Mouse (Mus musculus): ENCODE measurements around the gene Ccdc30. TPM values are rescaled to one million over a fixed set of nuclear protein-coding genes. Genes with fewer than 3 reads are reported as not detected.

Gene Ccdc30
- total RNA-seq, 2 experiments from 2014 or later: 2.9 TPM; not detected in 1

DNA sequence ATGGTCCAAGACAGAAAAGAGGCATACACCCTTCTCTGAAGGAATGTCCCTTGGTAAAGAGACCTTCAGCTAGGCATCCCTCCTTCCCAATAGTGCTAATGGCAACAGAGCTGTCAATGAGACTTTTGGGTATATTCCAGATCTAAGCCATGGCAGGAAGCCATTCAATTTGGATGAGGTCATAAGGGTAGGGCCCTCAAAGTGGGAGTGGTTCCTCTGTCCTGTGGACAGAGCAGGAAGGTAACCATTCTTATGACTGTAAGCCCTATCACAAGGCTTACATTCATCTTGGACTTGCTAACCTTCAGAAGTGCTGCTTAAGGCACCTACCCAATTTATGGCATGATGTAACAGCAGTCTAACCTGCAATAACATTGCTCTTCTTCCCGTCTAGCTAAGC is 140.7 kb downstream of the Ccdc30 start:
- peak; percentile 52 for ATAC-seq (replicated peaks; ENCODE audit: low FRiP score, low TSS enrichment, poor library complexity, severe bottlenecking)

Other genes starting within 250 kb of the Ccdc30 start
- gene Zfp691, start 241.3 kb downstream of the Ccdc30 start, total RNA-seq (2014; fragmentation: Nextera tagmentation): 44.4 and 47.3 TPM in 2 replicates
- 6.5 and 8.1 TPM in 2 replicates for gene Zfp691, start 241.3 kb downstream of the Ccdc30 start, total RNA-seq (2017)
- gene Ermap, start 225.5 kb downstream of the Ccdc30 start, total RNA-seq (2014; fragmentation: Nextera tagmentation): 505 and 531 TPM in 2 replicates
- gene Ermap, start 225.5 kb downstream of the Ccdc30 start, total RNA-seq (2017): 220 and 292 TPM in 2 replicates
- gene Svbp, start 220.2 kb downstream of the Ccdc30 start, total RNA-seq (2014; fragmentation: Nextera tagmentation): 107 and 124 TPM in 2 replicates
- 47.7 and 52.9 TPM in 2 replicates for gene Svbp, start 220.2 kb downstream of the Ccdc30 start, total RNA-seq (2017)
- not detected in 2 replicates for gene Tmem269, start 197.3 kb downstream of the Ccdc30 start, total RNA-seq (2014; fragmentation: Nextera tagmentation)
- not detected in 2 replicates for gene Tmem269, start 197.3 kb downstream of the Ccdc30 start, total RNA-seq (2017)
- gene AU022252, start 182.8 kb downstream of the Ccdc30 start, total RNA-seq (2014; fragmentation: Nextera tagmentation): 9.7 and 17.1 TPM in 2 replicates
- 6.2 and 18.2 TPM in 2 replicates for gene AU022252, start 182.8 kb downstream of the Ccdc30 start, total RNA-seq (2017)
- 9.5 and 14.0 TPM in 2 replicates for gene P3h1, start 182.6 kb downstream of the Ccdc30 start, total RNA-seq (2014; fragmentation: Nextera tagmentation)
- 11.0 and 12.8 TPM in 2 replicates for gene P3h1, start 182.6 kb downstream of the Ccdc30 start, total RNA-seq (2017)
- gene Cldn19, start 160.1 kb downstream of the Ccdc30 start, total RNA-seq (2014; fragmentation: Nextera tagmentation): not detected in 2 replicates
- not detected in 2 replicates for gene Cldn19, start 160.1 kb downstream of the Ccdc30 start, total RNA-seq (2017)
- 1,098 and 1,257 TPM in 2 replicates for gene Ybx1, start 120.9 kb downstream of the Ccdc30 start, total RNA-seq (2014; fragmentation: Nextera tagmentation)
- gene Ybx1, start 120.9 kb downstream of the Ccdc30 start, total RNA-seq (2017): 1,610 and 1,654 TPM in 2 replicates
- 158 and 164 TPM in 2 replicates for gene Ppih, start 95.0 kb downstream of the Ccdc30 start, total RNA-seq (2014; fragmentation: Nextera tagmentation)
- gene Ppih, start 95.0 kb downstream of the Ccdc30 start, total RNA-seq (2017): 164 and 168 TPM in 2 replicates
- 6.3 and 13.0 TPM in 2 replicates for gene Ppcs, start 6.9 kb upstream of the Ccdc30 start, total RNA-seq (2014; fragmentation: Nextera tagmentation)
- 3.8 and 4.8 TPM in 2 replicates for gene Ppcs, start 6.9 kb upstream of the Ccdc30 start, total RNA-seq (2017)
- gene Zmynd12, start 7.3 kb upstream of the Ccdc30 start, total RNA-seq (2014; fragmentation: Nextera tagmentation): not detected in 2 replicates
- not detected in 2 replicates for gene Zmynd12, start 7.3 kb upstream of the Ccdc30 start, total RNA-seq (2017)
- gene Rimkla, start 77.1 kb upstream of the Ccdc30 start, total RNA-seq (2014; fragmentation: Nextera tagmentation): not detected in 2 replicates
- not detected in 2 replicates for gene Rimkla, start 77.1 kb upstream of the Ccdc30 start, total RNA-seq (2017)
- gene Foxj3, start 121.5 kb upstream of the Ccdc30 start, total RNA-seq (2014; fragmentation: Nextera tagmentation): 31.1 and 58.3 TPM in 2 replicates
- gene Foxj3, start 121.5 kb upstream of the Ccdc30 start, total RNA-seq (2017): 22.8 and 33.9 TPM in 2 replicates
- 1.5 TPM in 1 of 2 replicates, not detected in the other for gene Frg2f1, start 124.0 kb upstream of the Ccdc30 start, total RNA-seq (2014; fragmentation: Nextera tagmentation)
- gene Frg2f1, start 124.0 kb upstream of the Ccdc30 start, total RNA-seq (2017): 0.28 and 1.7 TPM in 2 replicates
- gene Guca2a, start 222.2 kb upstream of the Ccdc30 start, total RNA-seq (2014; fragmentation: Nextera tagmentation): not detected in 2 replicates
- not detected in 2 replicates for gene Guca2a, start 222.2 kb upstream of the Ccdc30 start, total RNA-seq (2017)
- gene Guca2b, start 243.4 kb upstream of the Ccdc30 start, total RNA-seq (2014; fragmentation: Nextera tagmentation): not detected in 2 replicates
- gene Guca2b, start 243.4 kb upstream of the Ccdc30 start, total RNA-seq (2017): not detected in 2 replicates